Mouse (Mus musculus) neural tube, embryonic 12.5 days (tissue): Measurements from ENCODE around the gene Rplp2. TPM values are rescaled to one million over a fixed set of nuclear protein-coding genes. Genes with fewer than 3 reads are reported as not detected.

ENCODE experiments used
- ATAC-seq: fragments of 200-750 bp; cut with Nextera tagmentation; 2 replicates; pipeline ENCODE4 v1.8.0; 2017; ENCODE audit warnings: low read depth, mild to moderate bottlenecking, moderate TSS enrichment, moderate library complexity; ENCODE audit not compliant: low FRiP score
- H3K27ac ChIP-seq: fragments of 300-500 bp; sonication (generic); 2 replicates; pipeline ENCODE4 v1.5.1; 2016
- H3K27me3 ChIP-seq: fragments of 300-500 bp; sonication (generic); replicated peaks from 2 replicates; pipeline ENCODE4 v1.6.1; 2016; ENCODE audit warnings: mild to moderate bottlenecking
- H3K36me3 ChIP-seq: fragments of 300-500 bp; sonication (generic); 2 replicates; pipeline ENCODE4 v1.6.1; 2016; ENCODE audit warnings: mild to moderate bottlenecking
- H3K4me1 ChIP-seq: fragments of 300-500 bp; sonication (generic); 2 replicates; pipeline ENCODE4 v1.6.1; 2016
- H3K4me2 ChIP-seq: fragments of 300-500 bp; sonication (generic); replicated peaks from 2 replicates; pipeline ENCODE4 v1.6.1; 2016; ENCODE audit warnings: mild to moderate bottlenecking
- H3K4me3 ChIP-seq: fragments of 300-500 bp; sonication (generic); 2 replicates; pipeline ENCODE4 v1.5.1; 2016
- H3K9ac ChIP-seq: fragments of 300-500 bp; sonication (generic); 2 replicates; pipeline ENCODE4 v1.6.1; 2016; ENCODE audit warnings: mild to moderate bottlenecking
- H3K9me3 ChIP-seq: fragments of 300-500 bp; sonication (generic); 2 replicates; pipeline ENCODE4 v1.6.1; 2016; ENCODE audit warnings: mild to moderate bottlenecking
- WGBS: fragments of 180-500 bp; shearing (Covaris S2); methylation state at CpG from one replicate; pipeline ENCODE4 v1.1.7; 2016; 5-methylcytosine and 5-hydroxymethylcytosine counted together
- polyA plus RNA-seq: library from polyadenylated mRNA; unstranded; fragments of >200 nt; fragmentation: Nextera tagmentation; extraction: Ambion mirVana; gene quantifications from 2 replicates; pipeline ENCODE4 v1.2.1, GENCODE M21; 2016

Gene Rplp2
- polyA plus RNA-seq, 1 experiment from 2014 or later: 803 TPM

GRCm38 (mm10) chr7:141432741-141433516, 14.2 kb upstream of the Rplp2 start:
- Histone ChIP-seq H3K4me3 (no peak overlapping the region), H3K9ac (peak overlapping the region; percentile 72; the same call in 1 of the 2 replicates), H3K4me1 (peaks cover 68% of the 10 kb centered on the region), H3K27me3 (no peaks in the 10 kb centered on the region), H3K4me2 (peak overlapping the region; percentile 87), H3K36me3 (peaks cover 36% of the 10 kb centered on the region), H3K27ac (no peak overlapping the region), H3K9me3 (no peaks in the 10 kb centered on the region)
- 83% methylated on average over 6 of the region's 6 CpGs for whole genome bisulfite sequencing
- no peak for ATAC-seq

DNA sequence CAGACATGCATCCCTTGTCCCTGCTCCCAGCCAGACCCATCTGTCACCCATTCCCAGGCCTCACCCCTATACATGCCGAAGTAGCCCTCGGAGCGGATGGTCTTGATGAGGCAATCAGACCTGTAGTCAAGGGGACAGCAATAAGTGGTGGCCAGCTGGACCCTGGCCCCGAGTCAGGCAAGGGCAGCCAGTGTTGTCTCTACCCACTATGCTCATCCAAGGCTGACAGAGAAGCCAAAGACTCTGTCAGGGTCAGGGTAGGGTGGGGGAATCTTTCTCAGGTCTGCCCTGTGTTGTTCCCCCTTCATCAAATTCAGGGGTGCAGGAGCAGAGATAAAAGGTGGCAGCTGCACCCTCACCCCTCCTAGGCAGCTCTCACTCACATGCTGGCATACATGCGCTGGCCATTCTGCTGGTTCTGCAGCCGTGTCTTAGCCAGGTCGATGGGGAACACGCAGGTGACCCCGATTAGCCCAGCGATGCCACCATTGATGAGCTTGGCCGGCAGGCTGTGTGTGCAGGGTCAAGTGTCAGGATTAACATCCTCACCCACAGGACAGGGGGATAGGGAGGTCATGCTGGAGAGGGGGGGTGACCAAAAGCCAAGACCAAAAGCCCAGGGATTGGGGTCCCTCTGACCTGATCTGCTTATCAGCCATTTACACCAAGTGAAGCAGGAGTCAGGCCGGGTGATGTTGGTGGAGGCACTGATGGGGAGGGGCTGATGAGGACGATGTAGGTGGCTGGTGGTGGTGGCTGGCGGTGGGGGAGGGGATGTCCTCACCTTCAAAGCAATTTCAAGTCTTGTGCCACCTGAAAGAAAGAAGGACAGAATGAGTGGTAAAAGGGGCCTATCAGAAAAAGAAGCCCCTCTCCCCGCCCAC, 13.4 kb upstream of the Rplp2 start:
- peaks cover 41% of the 10 kb centered on the region for H3K36me3 ChIP-seq
- H3K4me3 ChIP-seq: peak overlapping the region; percentile 49
- H3K4me2 ChIP-seq: peak overlapping the region; percentile 87
- peak overlapping the region; percentile 72 for H3K9ac ChIP-seq
- no peak overlapping the region for H3K27ac ChIP-seq
- H3K4me1 ChIP-seq: peaks cover 62% of the 10 kb centered on the region
- no peaks in the 10 kb centered on the region for H3K27me3 ChIP-seq
- no peaks in the 10 kb centered on the region for H3K9me3 ChIP-seq
- WGBS: 75% methylated on average over 15 of the region's 15 CpGs
- ATAC-seq: no peak

- no peaks in the 10 kb centered on the region for H3K9me3 ChIP-seq
- H3K27ac ChIP-seq: peak overlapping the region; percentile 57; the same call in 1 of the 2 replicates
- no peaks in the 10 kb centered on the region for H3K27me3 ChIP-seq
- H3K4me1 ChIP-seq: peaks cover 55% of the 10 kb centered on the region
- peak overlapping the region; percentile 49 for H3K4me3 ChIP-seq
- H3K36me3 ChIP-seq: peaks cover 48% of the 10 kb centered on the region
- H3K4me2 ChIP-seq: peak overlapping the region; percentile 87
- 0 out of 2 replicates have a peak, but pooled peaks have one; percentile 8 for ATAC-seq
- 11% methylated on average over 8 of the region's 8 CpGs for WGBS
- H3K9ac ChIP-seq: peak overlapping the region; percentile 72
Observed at GRCm38 (mm10) chr7:141434464-141434863, 12.7 kb upstream of the Rplp2 start.

DNA sequence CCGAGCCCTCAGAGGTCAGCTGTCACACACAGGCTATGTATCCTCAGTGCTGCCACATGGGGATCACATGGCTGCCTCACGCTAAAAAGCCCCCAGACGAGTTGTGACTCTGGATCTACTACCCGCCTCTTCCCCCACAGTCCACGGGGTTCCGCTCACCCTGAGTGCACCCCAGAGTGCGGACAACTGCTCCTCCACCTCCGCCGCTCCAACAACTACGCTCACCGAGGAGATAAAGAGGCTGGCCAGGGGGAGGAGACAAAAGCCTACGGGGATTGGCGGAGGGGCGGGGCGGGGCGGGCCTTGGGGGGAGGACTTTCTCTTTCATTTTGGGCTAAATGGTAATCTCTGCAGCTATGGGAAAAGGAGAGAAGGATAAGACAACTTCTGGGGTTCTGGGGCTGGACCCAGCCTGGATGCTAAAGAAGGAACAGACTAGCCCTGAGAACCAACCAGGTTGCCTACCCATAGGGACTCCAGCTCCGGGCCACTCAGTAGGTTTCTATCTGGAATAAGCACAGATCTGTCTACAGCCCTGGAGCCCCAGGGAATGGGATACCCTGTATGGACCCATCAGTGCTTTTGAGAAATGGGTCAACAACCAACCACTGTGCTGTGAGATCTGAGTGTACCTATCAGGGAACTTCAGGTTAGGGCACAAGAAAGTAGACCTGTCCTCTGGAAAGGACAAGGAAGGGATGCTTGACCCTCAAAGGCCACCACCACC, 11.9 kb upstream of the Rplp2 start:
- 0 out of 2 replicates have a peak, but pooled peaks have one; percentile 13 for ATAC-seq
- peak overlapping the region; percentile 49 for H3K4me3 ChIP-seq
- no peaks in the 10 kb centered on the region for H3K9me3 ChIP-seq
- WGBS: 4% methylated on average over 17 of the region's 17 CpGs
- H3K27ac ChIP-seq: peak overlapping the region; percentile 57; the same call in 1 of the 2 replicates
- no peaks in the 10 kb centered on the region for H3K27me3 ChIP-seq
- peaks cover 54% of the 10 kb centered on the region for H3K36me3 ChIP-seq
- H3K4me1 ChIP-seq: peaks cover 47% of the 10 kb centered on the region
- H3K9ac ChIP-seq: peak overlapping the region; percentile 72
- peak overlapping the region; percentile 87 for H3K4me2 ChIP-seq

- Histone ChIP-seq H3K4me2 (peak overlapping the region; percentile 89), H3K36me3 (peaks cover 52% of the 10 kb centered on the region), H3K9me3 (no peaks in the 10 kb centered on the region), H3K27ac (no peak overlapping the region), H3K9ac (no peak overlapping the region), H3K4me1 (peaks cover 45% of the 10 kb centered on the region), H3K4me3 (no peak overlapping the region), H3K27me3 (no peaks in the 10 kb centered on the region)
- ATAC-seq: no peak
- WGBS: 78% methylated on average over 9 of the region's 9 CpGs
Observed at GRCm38 (mm10) chr7:141435856-141436522, 11.2 kb upstream of the Rplp2 start.

- H3K36me3 ChIP-seq: peaks cover 51% of the 10 kb centered on the region
- ATAC-seq: no peak
- H3K4me3 ChIP-seq: peak overlapping the region; percentile 56
- no peak overlapping the region for H3K27ac ChIP-seq
- peaks cover 45% of the 10 kb centered on the region for H3K4me1 ChIP-seq
- WGBS: 62% methylated on average over 2 of the region's 2 CpGs
- no peaks in the 10 kb centered on the region for H3K9me3 ChIP-seq
- peak overlapping the region; percentile 89 for H3K4me2 ChIP-seq
- H3K9ac ChIP-seq: peak overlapping the region; percentile 76
- no peaks in the 10 kb centered on the region for H3K27me3 ChIP-seq
Observed at GRCm38 (mm10) chr7:141436523-141436892, 10.7 kb upstream of the Rplp2 start.

DNA sequence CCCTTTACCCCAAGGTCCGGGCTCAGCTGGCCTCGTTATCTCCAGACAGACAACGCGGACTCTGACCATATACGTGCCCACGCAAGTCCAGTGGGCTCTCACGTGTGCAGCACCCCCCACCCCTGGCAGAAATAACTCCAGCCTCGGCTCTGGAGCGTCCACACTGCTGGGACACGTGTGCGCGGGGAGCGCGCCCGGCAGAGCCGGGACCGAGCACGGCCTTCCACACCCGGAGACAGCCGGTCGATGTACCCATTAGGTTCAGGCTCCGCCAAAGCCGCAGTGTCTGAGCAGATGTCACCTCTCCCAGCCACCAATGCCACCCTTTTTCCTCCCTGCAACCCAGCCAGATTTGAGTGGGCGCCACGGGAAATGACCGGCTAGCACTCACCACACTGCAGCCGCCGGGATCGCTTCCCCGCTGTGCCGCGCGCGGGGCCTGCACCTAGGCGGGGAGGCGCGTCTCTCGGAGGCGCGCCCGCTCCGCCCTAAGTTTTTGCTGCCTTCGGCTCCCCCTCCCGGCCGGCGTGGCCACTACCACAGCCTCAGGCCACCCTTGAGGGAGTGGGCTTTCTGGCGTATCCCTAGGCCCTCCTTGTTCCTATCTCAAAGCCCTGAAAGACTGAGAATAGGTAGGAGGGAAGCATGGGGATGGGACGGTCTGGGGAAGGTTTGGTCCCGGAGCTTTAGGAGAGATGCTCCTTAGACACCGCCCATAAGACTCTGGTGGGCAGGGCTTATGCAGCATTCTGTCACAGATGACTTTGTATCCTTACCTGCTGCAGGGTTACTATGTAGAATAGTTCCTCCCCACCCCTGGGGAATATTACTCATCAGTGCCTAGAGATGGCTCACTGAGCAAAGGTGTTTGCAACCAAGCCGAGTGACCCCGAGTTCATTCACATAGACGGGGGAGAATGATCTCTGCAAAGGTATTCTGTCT, 9.7 kb upstream of the Rplp2 start, which contains the start of gene Slc25a22:
TSS of gene Slc25a22 (minus strand) at position 715 of the 943 bp plus-strand sequence.
- Histone ChIP-seq H3K27me3 (no peaks in the 10 kb centered on the region), H3K4me1 (peaks cover 54% of the 10 kb centered on the region), H3K27ac (0 out of 2 replicates have a peak within 1 kb of the TSS, but pooled peaks have one; percentile 6), H3K4me3 (peak within 1 kb of the TSS; percentile 56), H3K9me3 (no peaks in the 10 kb centered on the region), H3K4me2 (peak within 1 kb of the TSS; percentile 89), H3K9ac (peak within 1 kb of the TSS; percentile 76), H3K36me3 (peaks cover 42% of the 10 kb centered on the region)
- WGBS: 6% methylated on average over 53 of the region's 53 CpGs
- peak; percentile 72 for ATAC-seq

GRCm38 (mm10) chr7:141438201-141438968, 8.8 kb upstream of the Rplp2 start:
- H3K9me3 ChIP-seq: no peaks in the 10 kb centered on the region
- 95% methylated on average over 12 of the region's 12 CpGs for WGBS
- no peak overlapping the region for H3K4me3 ChIP-seq
- peaks cover 34% of the 10 kb centered on the region for H3K36me3 ChIP-seq
- no peaks in the 10 kb centered on the region for H3K27me3 ChIP-seq
- ATAC-seq: no peak
- no peak overlapping the region for H3K4me2 ChIP-seq
- H3K4me1 ChIP-seq: peaks cover 60% of the 10 kb centered on the region
- H3K9ac ChIP-seq: 0 out of 2 replicates have a peak overlapping the region, but pooled peaks have one; percentile 17
- H3K27ac ChIP-seq: no peak overlapping the region

GRCm38 (mm10) chr7:141439140-141439679, 8.0 kb upstream of the Rplp2 start:
- WGBS: 96% methylated on average over 10 of the region's 10 CpGs
- H3K27ac ChIP-seq: no peak overlapping the region
- peaks cover 58% of the 10 kb centered on the region for H3K4me1 ChIP-seq
- no peak overlapping the region for H3K4me2 ChIP-seq
- 0 out of 2 replicates have a peak overlapping the region, but pooled peaks have one; percentile 17 for H3K9ac ChIP-seq
- no peak overlapping the region for H3K4me3 ChIP-seq
- H3K27me3 ChIP-seq: no peaks in the 10 kb centered on the region
- peaks cover 29% of the 10 kb centered on the region for H3K36me3 ChIP-seq
- no peaks in the 10 kb centered on the region for H3K9me3 ChIP-seq
- no peak for ATAC-seq

- ATAC-seq: no peak
- H3K4me1 ChIP-seq: peaks cover 52% of the 10 kb centered on the region
Observed at GRCm38 (mm10) chr7:141439811-141440210, 7.4 kb upstream of the Rplp2 start.

More at GRCm38 (mm10) chr7:141439811-141440210, 7.4 kb upstream of the Rplp2 start:
- Histone ChIP-seq H3K9me3 (no peaks in the 10 kb centered on the region), H3K9ac (no peak overlapping the region), H3K27ac (no peak overlapping the region), H3K36me3 (peaks cover 29% of the 10 kb centered on the region), H3K4me3 (no peak overlapping the region), H3K4me2 (no peak overlapping the region), H3K27me3 (no peaks in the 10 kb centered on the region)
- 94% methylated on average over 11 of the region's 11 CpGs for WGBS
